Comparison of ENCODE assay signal across 11 mouse cellular contexts in the genomic region with DNA sequence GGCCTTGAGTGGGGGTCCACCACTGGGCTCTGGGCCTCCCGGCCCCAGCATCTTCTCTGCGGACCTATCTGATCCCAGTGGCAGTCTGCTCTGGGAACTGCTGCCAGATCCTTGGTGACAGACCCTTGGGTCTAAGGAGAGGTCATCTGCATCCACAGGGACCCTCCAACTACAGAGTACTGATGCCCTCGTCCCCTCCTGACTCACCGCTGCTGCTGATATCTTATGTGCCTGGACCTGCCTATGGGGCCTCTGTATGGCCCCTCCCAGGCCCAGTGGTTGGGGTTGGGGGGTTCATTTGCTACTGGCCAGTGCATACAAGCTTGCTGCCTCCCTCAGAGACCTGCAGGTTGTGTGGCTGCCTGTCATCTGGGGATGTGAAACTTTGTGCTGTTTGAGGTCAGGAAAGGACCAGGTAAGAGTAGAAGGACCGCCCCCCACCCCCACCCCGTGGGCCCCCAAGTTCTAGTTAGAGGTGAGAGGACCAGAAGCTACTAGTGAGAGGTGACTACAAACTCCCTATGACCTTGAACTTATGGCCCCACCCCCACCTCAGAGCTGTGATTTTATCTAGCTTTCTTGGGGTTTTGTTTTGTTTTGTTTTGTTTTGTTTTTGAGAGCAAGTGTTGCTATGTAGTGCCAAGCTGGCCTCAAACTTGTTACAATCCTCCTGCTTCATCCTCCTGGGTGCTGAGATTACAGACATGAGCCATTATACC. TPM values are rescaled to one million over a fixed set of nuclear protein-coding genes. Genes with fewer than 3 reads are reported as not detected.
DNase-seq lines count a peak whose midpoint lies in the region; ATAC-seq and TF ChIP-seq lines count a peak whose summit lies in the region.
"Had no signal": no experiment of that assay in that cellular context is flagged by ENCODE, and none has a peak within 500 bp of the region (broad histone marks: within the 10 kb centered on the region; RNA-seq: fewer than 3 reads in every experiment).

No protein-coding gene starts in this region.

- no peaks in the 10 kb centered on the region for H3K9me3 ChIP-seq in heart, embryonic 10.5 days
- H3K9me3 ChIP-seq in CH12.LX (replicated peaks; ENCODE audit: low read length), result no peaks in the 10 kb centered on the region
- H3K9me3 ChIP-seq in forebrain, embryonic 15.5 days, result no peaks in the 10 kb centered on the region
- H3K9me3 ChIP-seq in limb, embryonic 14.5 days (ENCODE audit: control insufficient read depth, low read length), result no peaks in the 10 kb centered on the region

- TF ChIP-seq RAD21 in CH12.LX (IDR thresholded peaks at IDR 0.05; ENCODE audit: low read depth, low read length), result no peak

- dilution Hi-C loops in CH12.LX (cut with MboI; ENCODE audit: extremely low pct_ligation_motif_present, extremely low pct_unique_long_range_greater_than_20kb, low sequenced_read_pairs), result no loop called here

- no peak for ATAC-seq in forebrain, embryonic 15.5 days (replicated peaks)
- no peak for ATAC-seq in limb, embryonic 14.5 days (ENCODE audit: low FRiP score, low read depth)

- peak overlapping the region; percentile 24 for H3K4me2 ChIP-seq in CH12.LX (ENCODE audit: insufficient read depth, low read depth, poor library complexity, severe bottlenecking)
- H3K4me2 ChIP-seq in forebrain, embryonic 15.5 days (replicated peaks), result peak overlapping the region; percentile 75
- peak overlapping the region; percentile 77; the same call in 1 of the 2 replicates for H3K4me2 ChIP-seq in limb, embryonic 14.5 days (replicated peaks; ENCODE audit: low read depth, low read length, severe bottlenecking)

- peak overlapping the region; percentile 61; the same call in 1 of the 2 replicates for H3K4me3 ChIP-seq in heart, embryonic 10.5 days
- no peak overlapping the region for H3K4me3 ChIP-seq in CH12.LX (replicated peaks in 1 of 3; ENCODE audit: low read depth in 2 of 3, low read length in 2 of 3, poor library complexity in 1 of 3)
- peak overlapping the region; percentile 44; the same call in 1 of the 2 replicates for H3K4me3 ChIP-seq in forebrain, embryonic 15.5 days
- H3K4me3 ChIP-seq in limb, embryonic 14.5 days (replicated peaks; ENCODE audit: low read length), result 0 out of 2 replicates have a peak overlapping the region, but pooled peaks have one; percentile 43
- H3K4me3 ChIP-seq: erythroblast, embryonic 14.5 days had no signal

- peaks cover 61% of the 10 kb centered on the region for H3K4me1 ChIP-seq in heart, embryonic 10.5 days
- H3K4me1 ChIP-seq in CH12.LX (ENCODE audit: control insufficient read depth in 1 of 2, insufficient read depth in 2 of 2), result peaks cover 33 to 75% of the 10 kb centered on the region in 2 experiments
- H3K4me1 ChIP-seq in forebrain, embryonic 15.5 days, result peaks cover 27% of the 10 kb centered on the region
- peaks cover 28% of the 10 kb centered on the region for H3K4me1 ChIP-seq in limb, embryonic 14.5 days (ENCODE audit: control insufficient read depth, insufficient read depth, low read length)

- intact Hi-C loops in heart, postnatal 10 days (cut with DNase I), result no loop called here
- intact Hi-C loops in left cerebral cortex, postnatal 36 days (cut with DNase I), result loop anchor here (5.0 kb wide), 1 partner anchor 37 kb away; the partner anchor contains the start of gene Ntn5

- TF ChIP-seq POLR2A in CH12.LX (IDR thresholded peaks at IDR 0.05; ENCODE audit: low read depth, low read length), result no peak
- no peak for TF ChIP-seq POLR2A in limb, embryonic 14.5 days (IDR thresholded peaks at IDR 0.05; ENCODE audit: borderline replicate concordance, extremely low read depth, insufficient read depth, insufficient read length)

- peak overlapping the region; percentile 77; the same call in 1 of the 2 replicates for H3K27ac ChIP-seq in heart, embryonic 10.5 days
- H3K27ac ChIP-seq in CH12.LX (ENCODE audit: insufficient read depth, low read depth), result peak overlapping the region; percentile 39; the same call in 1 of the 2 replicates
- peak overlapping the region; percentile 88 for H3K27ac ChIP-seq in forebrain, embryonic 15.5 days (replicated peaks)
- H3K27ac ChIP-seq in limb, embryonic 14.5 days (replicated peaks; ENCODE audit: low read depth, low read length), result no peak overlapping the region

- in situ Hi-C loops in CH12.LX (cut with MboI; ENCODE audit: low pct_ligation_motif_present, low pct_unique_long_range_greater_than_20kb, low sequenced_read_pairs), result no loop called here

- 50% methylated on average over 6 of the region's 6 CpGs for WGBS in heart, embryonic 10.5 days
- 66% methylated on average over 6 of the region's 6 CpGs for WGBS in forebrain, embryonic 15.5 days
- WGBS in limb, embryonic 14.5 days, result 68% methylated on average over 6 of the region's 6 CpGs

- H3K9ac ChIP-seq in CH12.LX (ENCODE audit: insufficient read depth, low read depth), result peak overlapping the region; percentile 30; the same call in 1 of the 2 replicates
- H3K9ac ChIP-seq in forebrain, embryonic 15.5 days (replicated peaks), result no peak overlapping the region
- H3K9ac ChIP-seq in limb, embryonic 14.5 days (ENCODE audit: low read depth, low read length, severe bottlenecking), result no peak overlapping the region

- DNase-seq in heart, embryonic 10.5 days (ENCODE audit: low spot score), result no peak
- no peak for DNase-seq in heart, postnatal 10 days
- DNase-seq in CH12.LX (ENCODE audit: extremely low read depth), result peak; percentile 33
- DNase-seq in limb, embryonic 14.5 days (ENCODE audit: low spot score), result no peak
- no peak for DNase-seq in left cerebral cortex, postnatal 36 days (ENCODE audit: low spot score in 2 of 2)
- DNase-seq in thymus, postnatal 10 days (ENCODE audit: low spot score in 2 of 2), result no peak
- no peak for DNase-seq in adrenal gland, adult 2 months
- DNase-seq: lung, postnatal 36 days had no signal

- peaks cover 8% of the 10 kb centered on the region; the same call in 1 of the 2 replicates for H3K27me3 ChIP-seq in heart, embryonic 10.5 days (ENCODE audit: insufficient read depth, poor library complexity, severe bottlenecking)
- no peaks in the 10 kb centered on the region for H3K27me3 ChIP-seq in CH12.LX (replicated peaks)
- no peaks in the 10 kb centered on the region for H3K27me3 ChIP-seq in forebrain, embryonic 15.5 days
- H3K27me3 ChIP-seq in limb, embryonic 14.5 days (ENCODE audit: control insufficient read depth, insufficient read depth, low read length), result no peaks in the 10 kb centered on the region

- H3K36me3 ChIP-seq in heart, embryonic 10.5 days, result no peaks in the 10 kb centered on the region
- H3K36me3 ChIP-seq in CH12.LX (replicated peaks in 1 of 2; ENCODE audit: control insufficient read depth in 1 of 2, insufficient read depth in 1 of 2, low read length in 1 of 2), result no peaks in the 10 kb centered on the region
- no peaks in the 10 kb centered on the region for H3K36me3 ChIP-seq in forebrain, embryonic 15.5 days
- H3K36me3 ChIP-seq in limb, embryonic 14.5 days (ENCODE audit: control insufficient read depth, insufficient read depth, low read length), result no peaks in the 10 kb centered on the region

- 0 out of 2 replicates have a peak, but pooled peaks have one; percentile 29 for TF ChIP-seq EP300 in CH12.LX (IDR thresholded peaks at IDR 0.05; ENCODE audit: low read length)

- TF ChIP-seq CTCF in CH12.LX (conservative IDR thresholded peaks at IDR 0.05 in 1 of 2, IDR thresholded peaks at IDR 0.05 in 1 of 2; ENCODE audit: low read depth in 2 of 2, low read length in 2 of 2), result no peak

- H3K79me2 ChIP-seq in CH12.LX (replicated peaks; ENCODE audit: control insufficient read depth, extremely low read depth, insufficient read depth, poor library complexity, severe bottlenecking), result no peaks in the 10 kb centered on the region

RNA-seq across cellular contexts. Expression of gene Mamstr, which starts 5.3 kb away (rescaled TPM):
- 1.9 and 2.3 TPM in 2 replicates for polyA plus RNA-seq in heart, embryonic 10.5 days (2016; fragmentation: Nextera tagmentation; extraction: Ambion mirVana)
- 1 to 10 TPM; 7.5 to 8.5 TPM for total RNA-seq in heart, postnatal 10 days (2021)
- 0.04 and 0.17 TPM in 2 replicates for total RNA-seq in CH12.LX (2012; rRNA removed)
- not detected in 2 replicates for total RNA-seq in CH12.LX (2014; rRNA removed)
- 0.16 and 0.31 TPM in 2 replicates for polyA plus RNA-seq in CH12.LX (2012; ENCODE audit: insufficient read length, low read depth)
- polyA plus RNA-seq in forebrain, embryonic 15.5 days (2015; fragmentation: Nextera tagmentation; extraction: Ambion mirVana), result 2.5 and 2.7 TPM in 2 replicates
- polyA plus RNA-seq in limb, embryonic 14.5 days (2012; rRNA removed), result 34.6 and 43.9 TPM in 2 replicates
- polyA plus RNA-seq in limb, embryonic 14.5 days (2014; fragmentation: Nextera tagmentation; extraction: Ambion mirVana), result 15.7 and 19.8 TPM in 2 replicates
- total RNA-seq in left cerebral cortex, postnatal 36 days (2021), result 1 to 10 TPM; 4.1 to 5.1 TPM
- total RNA-seq in adrenal gland, adult 2 months (2021), result 1 to 10 TPM; 3.0 to 5.8 TPM
- polyA plus RNA-seq in adrenal gland, adult 2 months (2012; rRNA removed), result 5.1 and 5.8 TPM in 2 replicates
- polyA plus RNA-seq: erythroblast, embryonic 14.5 days had no signal

RNA-seq across cellular contexts. Expression of gene Rasip1, which starts 17.7 kb away (rescaled TPM):
- polyA plus RNA-seq in heart, embryonic 10.5 days (2016; fragmentation: Nextera tagmentation; extraction: Ambion mirVana), result 17.6 and 20.5 TPM in 2 replicates
- 10 to 100 TPM; 51.9 to 52.4 TPM for total RNA-seq in heart, postnatal 10 days (2021)
- total RNA-seq in CH12.LX (2012; rRNA removed), result 2.4 and 2.9 TPM in 2 replicates
- total RNA-seq in CH12.LX (2014; rRNA removed), result 0.46 and 0.55 TPM in 2 replicates
- polyA plus RNA-seq in CH12.LX (2012; ENCODE audit: insufficient read length, low read depth), result 0.76 and 0.77 TPM in 2 replicates
- 15.5 and 16.6 TPM in 2 replicates for polyA plus RNA-seq in forebrain, embryonic 15.5 days (2015; fragmentation: Nextera tagmentation; extraction: Ambion mirVana)
- polyA plus RNA-seq in limb, embryonic 14.5 days (2012; rRNA removed), result 14.1 and 16.7 TPM in 2 replicates
- polyA plus RNA-seq in limb, embryonic 14.5 days (2014; fragmentation: Nextera tagmentation; extraction: Ambion mirVana), result 11.0 and 11.8 TPM in 2 replicates
- 1 to 10 TPM; 6.9 to 8.0 TPM for total RNA-seq in left cerebral cortex, postnatal 36 days (2021)
- total RNA-seq in adrenal gland, adult 2 months (2021), result 10 to 100 TPM; 13.5 to 20.6 TPM
- polyA plus RNA-seq in adrenal gland, adult 2 months (2012; rRNA removed), result 42.9 and 56.4 TPM in 2 replicates

RNA-seq across cellular contexts. Expression of gene Fut2, which starts 21.2 kb away (rescaled TPM):
- 1.1 and 1.3 TPM in 2 replicates for polyA plus RNA-seq in heart, embryonic 10.5 days (2016; fragmentation: Nextera tagmentation; extraction: Ambion mirVana)
- total RNA-seq in heart, postnatal 10 days (2021), result under 1 TPM in 1 of 2 experiments, not detected in 1; 0.38 TPM
- not detected in 2 replicates for total RNA-seq in CH12.LX (2012; rRNA removed)
- not detected in 2 replicates for total RNA-seq in CH12.LX (2014; rRNA removed)
- not detected in 2 replicates for polyA plus RNA-seq in CH12.LX (2012; ENCODE audit: insufficient read length, low read depth)
- 0.31 TPM in 1 of 2 replicates, not detected in the other for polyA plus RNA-seq in forebrain, embryonic 15.5 days (2015; fragmentation: Nextera tagmentation; extraction: Ambion mirVana)
- 1.1 and 1.4 TPM in 2 replicates for polyA plus RNA-seq in limb, embryonic 14.5 days (2012; rRNA removed)
- 2.2 and 2.9 TPM in 2 replicates for polyA plus RNA-seq in limb, embryonic 14.5 days (2014; fragmentation: Nextera tagmentation; extraction: Ambion mirVana)
- total RNA-seq in left cerebral cortex, postnatal 36 days (2021), result under 1 TPM in 1 of 2 experiments, not detected in 1; 0.63 TPM
- total RNA-seq in adrenal gland, adult 2 months (2021), result under 1 TPM in 1 of 2 experiments, not detected in 1; 0.09 TPM
- not detected in 2 replicates for polyA plus RNA-seq in adrenal gland, adult 2 months (2012; rRNA removed)

RNA-seq across cellular contexts. Expression of gene Izumo1, which starts 23.4 kb away (rescaled TPM):
- polyA plus RNA-seq in heart, embryonic 10.5 days (2016; fragmentation: Nextera tagmentation; extraction: Ambion mirVana), result 0.25 and 0.49 TPM in 2 replicates
- total RNA-seq in heart, postnatal 10 days (2021), result under 1 TPM; 0.22 to 0.65 TPM
- total RNA-seq in CH12.LX (2012; rRNA removed), result 0.08 and 0.21 TPM in 2 replicates
- total RNA-seq in CH12.LX (2014; rRNA removed), result 0.16 and 0.17 TPM in 2 replicates
- 0.34 and 0.44 TPM in 2 replicates for polyA plus RNA-seq in CH12.LX (2012; ENCODE audit: insufficient read length, low read depth)
- 0.17 TPM in 1 of 2 replicates, not detected in the other for polyA plus RNA-seq in forebrain, embryonic 15.5 days (2015; fragmentation: Nextera tagmentation; extraction: Ambion mirVana)
- polyA plus RNA-seq in limb, embryonic 14.5 days (2012; rRNA removed), result 0.33 and 0.43 TPM in 2 replicates
- polyA plus RNA-seq in limb, embryonic 14.5 days (2014; fragmentation: Nextera tagmentation; extraction: Ambion mirVana), result 0.39 TPM in 1 of 2 replicates, not detected in the other
- not detected for total RNA-seq in left cerebral cortex, postnatal 36 days (2021)
- total RNA-seq in adrenal gland, adult 2 months (2021), result under 1 TPM; 0.28 to 0.29 TPM
- polyA plus RNA-seq in adrenal gland, adult 2 months (2012; rRNA removed), result 0.65 and 0.89 TPM in 2 replicates
- polyA plus RNA-seq: erythroblast, embryonic 14.5 days had no signal

RNA-seq across cellular contexts. Expression of gene Fut1, which starts 27.9 kb away (rescaled TPM):
- polyA plus RNA-seq in heart, embryonic 10.5 days (2016; fragmentation: Nextera tagmentation; extraction: Ambion mirVana), result not detected in 2 replicates
- total RNA-seq in heart, postnatal 10 days (2021), result not detected
- total RNA-seq in CH12.LX (2012; rRNA removed) (1.3 and 6.4 TPM in 2 replicates), CH12.LX (2014; rRNA removed) (1.8 and 2.5 TPM in 2 replicates)
- 2.4 and 2.5 TPM in 2 replicates for polyA plus RNA-seq in CH12.LX (2012; ENCODE audit: insufficient read length, low read depth)
- polyA plus RNA-seq in forebrain, embryonic 15.5 days (2015; fragmentation: Nextera tagmentation; extraction: Ambion mirVana), result not detected in 2 replicates
- 1.0 and 1.9 TPM in 2 replicates for polyA plus RNA-seq in limb, embryonic 14.5 days (2012; rRNA removed)
- 1.2 and 1.8 TPM in 2 replicates for polyA plus RNA-seq in limb, embryonic 14.5 days (2014; fragmentation: Nextera tagmentation; extraction: Ambion mirVana)
- total RNA-seq in left cerebral cortex, postnatal 36 days (2021), result not detected
- not detected for total RNA-seq in adrenal gland, adult 2 months (2021)
- not detected in 2 replicates for polyA plus RNA-seq in adrenal gland, adult 2 months (2012; rRNA removed)
- total RNA-seq: adrenal gland, postnatal 36 days had no signal
- polyA plus RNA-seq: erythroblast, embryonic 14.5 days had no signal

Comparison
In these comparisons a context has a peak if more than half of its experiments do, and no peak if none do; other contexts are left out.
1. H3K4me3 ChIP-seq: peak in heart, embryonic 10.5 days (single experiment), forebrain, embryonic 15.5 days (single experiment) and limb, embryonic 14.5 days (single experiment); none in CH12.LX (0 of 3).
2. H3K4me2 ChIP-seq: peak in every context shown above with its lines; median percentile 77 in limb, embryonic 14.5 days; 75 in forebrain, embryonic 15.5 days; 24 in CH12.LX.